Comparison of ENCODE assay signal across 8 mouse cellular contexts in the genomic region with DNA sequence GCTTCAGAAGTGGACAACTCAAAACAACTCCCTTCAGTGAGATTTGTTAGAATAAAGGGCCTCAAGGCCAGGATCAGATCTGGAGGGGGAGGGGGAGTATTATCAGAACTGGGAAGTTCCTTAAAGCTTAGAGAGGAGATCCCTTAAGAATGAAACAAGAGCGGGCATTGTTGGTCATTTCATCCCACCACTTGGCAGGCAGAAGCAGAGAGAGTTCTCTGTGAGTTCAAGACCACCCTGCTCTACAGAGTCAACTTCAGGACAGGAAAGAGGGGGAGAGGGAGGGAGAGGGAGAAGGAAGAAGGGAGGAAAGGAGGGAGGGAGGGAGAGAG. TPM values are rescaled to one million over a fixed set of nuclear protein-coding genes. Genes with fewer than 3 reads are reported as not detected.
DNase-seq lines count a peak whose midpoint lies in the region; ATAC-seq and TF ChIP-seq lines count a peak whose summit lies in the region.

No protein-coding gene starts in this region.

- no peaks in the 10 kb centered on the region for H3K9me3 ChIP-seq in megakaryocyte, embryonic 14.5 days
- H3K9me3 ChIP-seq in limb, embryonic 13.5 days, result no peaks in the 10 kb centered on the region
- no peaks in the 10 kb centered on the region for H3K9me3 ChIP-seq in stomach, embryonic 15.5 days

- intact Hi-C loops in gastrocnemius, adult 2 months (cut with DNase I), result loop anchor here (5.0 kb wide), 1 partner anchor 122 kb away; no protein-coding TSS in a partner anchor

- no peak overlapping the region for H3K9ac ChIP-seq in limb, embryonic 13.5 days
- no peak overlapping the region for H3K9ac ChIP-seq in stomach, embryonic 15.5 days

- TF ChIP-seq CTCF in gastrocnemius, adult 2 months (IDR thresholded peaks at IDR 0.05), result no peak

- DNase-seq in gastrocnemius, adult 2 months, result no peak
- DNase-seq in gastrocnemius, adult 8-10 months (ENCODE audit: low spot score in 2 of 2), result no peak
- DNase-seq in left cerebral cortex, adult 9 months (ENCODE audit: low spot score in 2 of 2), result no peak
- DNase-seq in layer of hippocampus, adult 9-10 months (ENCODE audit: low spot score), result no peak

- no peak for ATAC-seq in megakaryocyte, adult 5-6 weeks (ENCODE audit: poor library complexity, severe bottlenecking)
- ATAC-seq in limb, embryonic 13.5 days (ENCODE audit: low FRiP score, low read depth), result no peak
- no peak for ATAC-seq in stomach, embryonic 15.5 days (ENCODE audit: insufficient read depth, low FRiP score, low read depth)

- H3K27me3 ChIP-seq in megakaryocyte, embryonic 14.5 days (replicated peaks), result no peaks in the 10 kb centered on the region
- no peaks in the 10 kb centered on the region for H3K27me3 ChIP-seq in limb, embryonic 13.5 days
- H3K27me3 ChIP-seq in stomach, embryonic 15.5 days (replicated peaks), result no peaks in the 10 kb centered on the region

- 88% methylated on average over 1 of the region's 1 CpGs for WGBS in limb, embryonic 13.5 days
- 61% methylated on average over 1 of the region's 1 CpGs for WGBS in stomach, embryonic 15.5 days

- peak overlapping the region; percentile 75 for H3K27ac ChIP-seq in gastrocnemius, adult 2 months
- H3K27ac ChIP-seq in limb, embryonic 13.5 days, result peak overlapping the region; percentile 72
- peak overlapping the region; percentile 85 for H3K27ac ChIP-seq in stomach, embryonic 15.5 days

- H3K4me3 ChIP-seq in gastrocnemius, adult 2 months, result peak overlapping the region; percentile 96
- H3K4me3 ChIP-seq in megakaryocyte, embryonic 14.5 days (replicated peaks), result peak overlapping the region; percentile 99
- H3K4me3 ChIP-seq in limb, embryonic 13.5 days, result 0 out of 2 replicates have a peak overlapping the region, but pooled peaks have one; percentile 73
- peak overlapping the region; percentile 73; the same call in 1 of the 2 replicates for H3K4me3 ChIP-seq in stomach, embryonic 15.5 days (replicated peaks)

- peaks cover 65% of the 10 kb centered on the region for H3K4me1 ChIP-seq in megakaryocyte, embryonic 14.5 days
- H3K4me1 ChIP-seq in limb, embryonic 13.5 days, result peaks cover 27% of the 10 kb centered on the region
- H3K4me1 ChIP-seq in stomach, embryonic 15.5 days, result peaks cover 17% of the 10 kb centered on the region; the same call in 1 of the 2 replicates

- H3K4me2 ChIP-seq in limb, embryonic 13.5 days (replicated peaks), result peak overlapping the region; percentile 84
- H3K4me2 ChIP-seq in stomach, embryonic 15.5 days, result peak overlapping the region; percentile 70

- H3K36me3 ChIP-seq in megakaryocyte, embryonic 14.5 days (replicated peaks; ENCODE audit: low read length), result peaks cover 7% of the 10 kb centered on the region
- H3K36me3 ChIP-seq in limb, embryonic 13.5 days, result no peaks in the 10 kb centered on the region
- H3K36me3 ChIP-seq in stomach, embryonic 15.5 days, result no peaks in the 10 kb centered on the region

RNA-seq across cellular contexts. Expression of a gene that starts 0.7 kb away (rescaled TPM):
- total RNA-seq in gastrocnemius, adult 2 months (2021), result 1 to 10 TPM; 4.6 to 4.7 TPM
- total RNA-seq in gastrocnemius, adult 8-10 months (2022), result 1 to 10 TPM; 3.2 to 5.1 (median 4.2) TPM
- 26.5 and 65.3 TPM in 2 replicates for polyA plus RNA-seq in megakaryocyte, embryonic 14.5 days (2012; ENCODE audit: insufficient read depth, low replicate concordance)
- total RNA-seq in megakaryocyte, adult 5-6 weeks (2015), result 42.8 and 45.4 TPM in 2 replicates
- 42.5 and 42.9 TPM in 2 replicates for total RNA-seq in megakaryocyte, adult 5-6 weeks (2017)
- 34.6 and 37.2 TPM in 2 replicates for polyA plus RNA-seq in limb, embryonic 13.5 days (2015; fragmentation: Nextera tagmentation; extraction: Ambion mirVana)
- polyA plus RNA-seq in stomach, embryonic 15.5 days (2015; fragmentation: Nextera tagmentation; extraction: Ambion mirVana), result 31.5 and 32.0 TPM in 2 replicates

RNA-seq across cellular contexts. Expression of a gene that starts 4.1 kb away (rescaled TPM):
- total RNA-seq in gastrocnemius, adult 2 months (2021), result 10 to 100 TPM; 27.7 to 33.1 TPM
- total RNA-seq in gastrocnemius, adult 8-10 months (2022), result 10 to 100 TPM; 19.8 to 27.9 (median 25.2) TPM
- polyA plus RNA-seq in megakaryocyte, embryonic 14.5 days (2012; ENCODE audit: insufficient read depth, low replicate concordance), result 8.7 and 27.1 TPM in 2 replicates
- 3.8 and 5.7 TPM in 2 replicates for total RNA-seq in megakaryocyte, adult 5-6 weeks (2015)
- total RNA-seq in megakaryocyte, adult 5-6 weeks (2017), result 10.6 and 12.0 TPM in 2 replicates
- 24.3 and 28.2 TPM in 2 replicates for polyA plus RNA-seq in limb, embryonic 13.5 days (2015; fragmentation: Nextera tagmentation; extraction: Ambion mirVana)
- 22.5 and 25.0 TPM in 2 replicates for polyA plus RNA-seq in stomach, embryonic 15.5 days (2015; fragmentation: Nextera tagmentation; extraction: Ambion mirVana)

RNA-seq across cellular contexts. Expression of a gene that starts 39.1 kb away (rescaled TPM):
- total RNA-seq in gastrocnemius, adult 2 months (2021), result 100 to 1,000 TPM; 178 to 229 TPM
- 100 to 1,000 TPM; 217 to 342 (median 227) TPM for total RNA-seq in gastrocnemius, adult 8-10 months (2022)
- 134 and 294 TPM in 2 replicates for polyA plus RNA-seq in megakaryocyte, embryonic 14.5 days (2012; ENCODE audit: insufficient read depth, low replicate concordance)
- total RNA-seq in megakaryocyte, adult 5-6 weeks (2015), result 370 and 380 TPM in 2 replicates
- total RNA-seq in megakaryocyte, adult 5-6 weeks (2017), result 240 and 272 TPM in 2 replicates
- polyA plus RNA-seq in limb, embryonic 13.5 days (2015; fragmentation: Nextera tagmentation; extraction: Ambion mirVana), result 36.0 and 37.6 TPM in 2 replicates
- polyA plus RNA-seq in stomach, embryonic 15.5 days (2015; fragmentation: Nextera tagmentation; extraction: Ambion mirVana), result 92.6 and 104 TPM in 2 replicates

RNA-seq across cellular contexts. Expression of a gene that starts 52.4 kb away (rescaled TPM):
- 100 to 1,000 TPM; 243 to 286 TPM for total RNA-seq in gastrocnemius, adult 2 months (2021)
- total RNA-seq in gastrocnemius, adult 8-10 months (2022), result 100 to 1,000 TPM; 208 to 326 (median 241) TPM
- 0.75 and 11.4 TPM in 2 replicates for polyA plus RNA-seq in megakaryocyte, embryonic 14.5 days (2012; ENCODE audit: insufficient read depth, low replicate concordance)
- 0.75 and 1.2 TPM in 2 replicates for total RNA-seq in megakaryocyte, adult 5-6 weeks (2015)
- 0.48 and 0.65 TPM in 2 replicates for total RNA-seq in megakaryocyte, adult 5-6 weeks (2017)
- 26.0 and 27.8 TPM in 2 replicates for polyA plus RNA-seq in limb, embryonic 13.5 days (2015; fragmentation: Nextera tagmentation; extraction: Ambion mirVana)
- 15.1 and 15.2 TPM in 2 replicates for polyA plus RNA-seq in stomach, embryonic 15.5 days (2015; fragmentation: Nextera tagmentation; extraction: Ambion mirVana)

RNA-seq across cellular contexts. Expression of a gene that starts 53.0 kb away (rescaled TPM):
- total RNA-seq in gastrocnemius, adult 2 months (2021), result 10 to 100 TPM; 43.2 to 49.2 TPM
- 10 to 100 TPM; 41.8 to 53.6 (median 48.2) TPM for total RNA-seq in gastrocnemius, adult 8-10 months (2022)
- 4.3 and 5.8 TPM in 2 replicates for polyA plus RNA-seq in megakaryocyte, embryonic 14.5 days (2012; ENCODE audit: insufficient read depth, low replicate concordance)
- total RNA-seq in megakaryocyte, adult 5-6 weeks (2015), result 65.5 and 82.0 TPM in 2 replicates
- total RNA-seq in megakaryocyte, adult 5-6 weeks (2017), result 147 and 182 TPM in 2 replicates
- 102 and 104 TPM in 2 replicates for polyA plus RNA-seq in limb, embryonic 13.5 days (2015; fragmentation: Nextera tagmentation; extraction: Ambion mirVana)
- polyA plus RNA-seq in stomach, embryonic 15.5 days (2015; fragmentation: Nextera tagmentation; extraction: Ambion mirVana), result 77.3 and 81.5 TPM in 2 replicates

Comparison
In these comparisons a context has a peak if more than half of its experiments do, and no peak if none do; other contexts are left out.
1. RNA of a gene that starts 0.7 kb away (total RNA-seq): 42.5 to 45.4 TPM in megakaryocyte, adult 5-6 weeks; 3.2 to 5.1 TPM in gastrocnemius, adult 8-10 months and 4.6 to 4.7 TPM in gastrocnemius, adult 2 months; every median in the first group is over 4 times any median in the second.
2. Peak in every context shown above with its lines, with median percentiles within 50 percentile points of each other: H3K27ac ChIP-seq and H3K4me3 ChIP-seq.